In the genomic region with DNA sequence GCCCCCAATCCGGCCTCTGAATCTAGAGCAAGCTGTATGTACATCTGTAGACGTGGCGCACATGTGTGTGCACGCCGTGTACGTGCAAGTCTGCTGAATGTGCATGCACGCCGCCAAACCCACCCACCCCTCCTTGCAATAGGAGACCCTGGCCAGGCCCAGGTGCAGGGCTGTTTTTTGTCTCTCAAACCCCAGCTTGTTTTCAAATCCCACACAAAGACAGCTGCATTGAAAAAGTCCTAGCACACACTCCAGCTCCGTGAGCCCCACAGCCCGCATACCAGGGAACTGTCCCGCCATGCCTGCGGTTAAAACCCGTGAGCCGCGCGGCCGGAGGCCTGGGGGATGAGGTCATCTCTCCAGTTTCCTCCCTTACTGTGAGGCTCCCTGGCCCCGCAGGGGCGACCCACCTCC, we compare ENCODE assay signal across 8 mouse cellular contexts. TPM values are rescaled to one million over a fixed set of nuclear protein-coding genes. Genes with fewer than 3 reads are reported as not detected.
DNase-seq lines count a peak whose midpoint lies in the region; ATAC-seq and TF ChIP-seq lines count a peak whose summit lies in the region.

No protein-coding gene starts in this region.

- 16% methylated on average over 19 of the region's 19 CpGs for WGBS in lung, postnatal 0 days
- 13% methylated on average over 19 of the region's 19 CpGs for WGBS in heart, embryonic 13.5 days
- WGBS in liver, embryonic 12.5 days (ENCODE audit: insufficient replicate concordance), result 23% methylated on average over 19 of the region's 19 CpGs

- peaks cover 8% of the 10 kb centered on the region; the same call in 1 of the 2 replicates for H3K4me1 ChIP-seq in lung, postnatal 0 days (ENCODE audit: insufficient read depth, low read depth, low read length)
- peaks cover 36% of the 10 kb centered on the region for H3K4me1 ChIP-seq in heart, embryonic 13.5 days
- H3K4me1 ChIP-seq in liver, embryonic 12.5 days, result peaks cover 20% of the 10 kb centered on the region

- TF ChIP-seq POLR2A in brain, embryonic 14.5 days (IDR thresholded peaks at IDR 0.05; ENCODE audit: borderline replicate concordance, extremely low read depth, insufficient read depth, insufficient read length, poor library complexity, severe bottlenecking), result no peak

- TF ChIP-seq EP300 in lung, postnatal 0 days (IDR thresholded peaks at IDR 0.05), result no peak

- peak; percentile 43 for DNase-seq in lung, postnatal 0 days (ENCODE audit: low spot score)
- DNase-seq in lung, adult 18-20 months, result no peak
- peak; percentile 55 for DNase-seq in brain, embryonic 14.5 days (ENCODE audit: low read depth)
- DNase-seq in testis, postnatal 14 days (ENCODE audit: low spot score), result peak; percentile 28
- DNase-seq in layer of hippocampus, postnatal 10 days (ENCODE audit: low spot score in 2 of 2), result no peak
- no peak for DNase-seq in spleen, adult 18-20 months

- no peak overlapping the region for H3K4me3 ChIP-seq in lung, postnatal 0 days (ENCODE audit: low read depth, low read length)
- peak overlapping the region; percentile 37; the same call in 1 of the 2 replicates for H3K4me3 ChIP-seq in heart, embryonic 13.5 days
- 0 out of 2 replicates have a peak overlapping the region, but pooled peaks have one; percentile 31 for H3K4me3 ChIP-seq in liver, embryonic 12.5 days

- H3K27ac ChIP-seq in lung, postnatal 0 days (ENCODE audit: low read length), result no peak overlapping the region
- H3K27ac ChIP-seq in heart, embryonic 13.5 days (replicated peaks), result peak overlapping the region; percentile 90
- H3K27ac ChIP-seq in liver, embryonic 12.5 days, result peak overlapping the region; percentile 34

- H3K9me3 ChIP-seq in lung, postnatal 0 days (ENCODE audit: low read length), result no peaks in the 10 kb centered on the region; the same call in 1 of the 2 replicates
- no peaks in the 10 kb centered on the region for H3K9me3 ChIP-seq in heart, embryonic 13.5 days
- no peaks in the 10 kb centered on the region for H3K9me3 ChIP-seq in liver, embryonic 12.5 days (replicated peaks)

- peak; percentile 63 for ATAC-seq in lung, postnatal 0 days
- ATAC-seq in heart, embryonic 13.5 days (ENCODE audit: extremely low read depth, insufficient number of reproducible peaks, low FRiP score, low TSS enrichment), result peak; percentile 53; the same call in 1 of the 2 replicates
- ATAC-seq in liver, embryonic 12.5 days, result peak; percentile 22; the same call in 1 of the 2 replicates

- 0 out of 2 replicates have a peak overlapping the region, but pooled peaks have one; percentile 13 for H3K9ac ChIP-seq in lung, postnatal 0 days (replicated peaks; ENCODE audit: low read depth)
- peak overlapping the region; percentile 74 for H3K9ac ChIP-seq in heart, embryonic 13.5 days
- no peak overlapping the region; the same call in none of the 2 replicates for H3K9ac ChIP-seq in liver, embryonic 12.5 days

- H3K36me3 ChIP-seq in lung, postnatal 0 days (ENCODE audit: insufficient read depth, low read length), result no peaks in the 10 kb centered on the region
- no peaks in the 10 kb centered on the region for H3K36me3 ChIP-seq in heart, embryonic 13.5 days
- no peaks in the 10 kb centered on the region for H3K36me3 ChIP-seq in liver, embryonic 12.5 days

- no peaks in the 10 kb centered on the region for H3K27me3 ChIP-seq in lung, postnatal 0 days (replicated peaks; ENCODE audit: insufficient read depth, low read length)
- no peaks in the 10 kb centered on the region for H3K27me3 ChIP-seq in heart, embryonic 13.5 days (replicated peaks)
- H3K27me3 ChIP-seq in liver, embryonic 12.5 days (replicated peaks), result peaks cover 21% of the 10 kb centered on the region

- peak overlapping the region; percentile 66; the same call in 1 of the 2 replicates for H3K4me2 ChIP-seq in lung, postnatal 0 days (replicated peaks; ENCODE audit: low read depth, low read length)
- H3K4me2 ChIP-seq in heart, embryonic 13.5 days, result peak overlapping the region; percentile 68
- peak overlapping the region; percentile 65 for H3K4me2 ChIP-seq in liver, embryonic 12.5 days

- no peak for TF ChIP-seq CTCF in lung, postnatal 0 days (IDR thresholded peaks at IDR 0.05)
- no peak for TF ChIP-seq CTCF in brain, embryonic 14.5 days (IDR thresholded peaks at IDR 0.05; ENCODE audit: borderline replicate concordance, extremely low read depth, insufficient read depth, insufficient read length)

RNA-seq across cellular contexts. Expression of a gene that starts 48.3 kb away (rescaled TPM):
- 11.8 and 13.0 TPM in 2 replicates for polyA plus RNA-seq in lung, postnatal 0 days (2015; fragmentation: Nextera tagmentation; extraction: Ambion mirVana)
- polyA plus RNA-seq in brain, embryonic 14.5 days (2012; rRNA removed), result 0.95 and 1.2 TPM in 2 replicates
- polyA plus RNA-seq in heart, embryonic 13.5 days (2015; fragmentation: Nextera tagmentation; extraction: Ambion mirVana), result 15.0 and 15.6 TPM in 2 replicates
- 0.21 and 0.61 TPM in 2 replicates for polyA plus RNA-seq in liver, embryonic 12.5 days (2016; fragmentation: Nextera tagmentation; extraction: Ambion mirVana)
- total RNA-seq in layer of hippocampus, postnatal 10 days (2021), result 1 to 10 TPM; 1.0 to 2.3 TPM

Comparison
In these comparisons a context has a peak if more than half of its experiments do, and no peak if none do; other contexts are left out.
1. DNase-seq: peak in lung, postnatal 0 days (single experiment), brain, embryonic 14.5 days (single experiment) and testis, postnatal 14 days (single experiment); none in lung, adult 18-20 months (0 of 2), layer of hippocampus, postnatal 10 days (0 of 2) and spleen, adult 18-20 months (0 of 2).
2. Peak in every context shown above with its lines, with median percentiles within 50 percentile points of each other: ATAC-seq and H3K4me2 ChIP-seq.